Mouse (Mus musculus): ENCODE data around the gene Siglecg. TPM values are rescaled to one million over a fixed set of nuclear protein-coding genes. Genes with fewer than 3 reads are reported as not detected.

Gene Siglecg
- polyA plus RNA-seq, 1 experiment from 2014 or later: 0.07 TPM

DNA sequence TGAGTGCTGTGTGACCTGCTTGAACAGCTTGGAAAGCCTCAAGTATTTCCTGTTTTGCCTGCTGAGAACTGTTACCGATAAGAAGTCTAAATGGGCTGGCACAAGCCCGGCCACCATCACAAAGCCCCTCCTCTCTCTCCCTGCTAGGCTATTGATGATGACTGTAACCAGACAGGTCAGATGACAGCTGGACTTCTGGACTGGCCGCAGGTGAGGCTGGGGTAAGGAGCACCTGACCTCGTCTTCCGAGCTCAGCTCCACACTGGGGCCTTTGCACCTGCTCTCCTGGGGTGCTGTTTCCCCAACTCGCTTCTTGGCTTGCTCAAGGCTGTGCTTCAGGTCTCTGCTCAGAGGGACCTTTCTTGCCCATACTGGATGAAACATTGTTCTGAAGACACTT lies 46.4 kb downstream of the Siglecg start:
- Histone ChIP-seq H3K4me2 (ENCODE audit: low read depth, low read length) (no peak overlapping the region), H3K27me3 (ENCODE audit: control insufficient read depth, insufficient read depth, low read length) (no peaks in the 10 kb centered on the region), H3K36me3 (replicated peaks; ENCODE audit: control insufficient read depth, insufficient read depth, low read depth, low read length) (peaks cover 4% of the 10 kb centered on the region; the same call in 1 of the 2 replicates)

DNA sequence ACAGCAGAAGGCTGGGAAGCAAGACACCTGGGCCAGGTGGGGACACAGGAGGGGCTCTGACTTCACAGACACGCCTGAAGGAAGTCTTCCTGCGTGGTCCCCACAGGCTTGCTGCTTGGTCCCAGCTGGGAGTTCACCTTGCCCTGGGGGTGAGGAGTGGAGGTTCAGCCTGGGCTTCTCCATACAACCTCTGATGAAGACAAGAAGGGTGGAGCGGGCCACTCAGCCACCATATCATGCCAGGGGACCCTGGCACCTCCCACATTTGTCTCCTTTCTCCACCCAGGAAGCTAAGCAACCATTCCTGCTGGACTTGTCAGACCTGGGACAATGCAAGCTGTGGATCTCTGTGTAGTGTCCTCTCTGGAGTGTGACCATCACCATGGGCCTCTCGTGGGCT lies 54.8 kb downstream of the Siglecg start, which contains the start of gene Vsig10l:
Gene Vsig10l (plus strand): TSS at position 301 of the 400 bp plus-strand sequence.
- ATAC-seq (replicated peaks; ENCODE audit: insufficient number of reproducible peaks, low FRiP score, low TSS enrichment, low read depth) (no peak), DNase-seq (ENCODE audit: low spot score) (no peak)
- Histone ChIP-seq H3K9me3 (replicated peaks; ENCODE audit: control insufficient read depth, low read length) (no peaks in the 10 kb centered on the region), H3K4me3 (ENCODE audit: low read depth, low read length) (no peak within 1 kb of the TSS), H3K4me2 (ENCODE audit: low read depth, low read length) (no peak within 1 kb of the TSS), H3K9ac (replicated peaks; ENCODE audit: low read length) (no peak within 1 kb of the TSS), H3K27me3 (ENCODE audit: control insufficient read depth, insufficient read depth, low read length) (no peaks in the 10 kb centered on the region; the same call in 1 of the 2 replicates), H3K36me3 (replicated peaks; ENCODE audit: control insufficient read depth, insufficient read depth, low read depth, low read length) (no peaks in the 10 kb centered on the region), H3K4me1 (ENCODE audit: control insufficient read depth, insufficient read depth, low read length) (no peaks in the 10 kb centered on the region), H3K27ac (replicated peaks; ENCODE audit: low read depth, low read length) (no peak within 1 kb of the TSS)
- WGBS: 73% methylated on average over 4 of the region's 4 CpGs

More for the DNA sequence above, 46.4 kb downstream of the Siglecg start:
- ATAC-seq (replicated peaks; ENCODE audit: insufficient number of reproducible peaks, low FRiP score, low TSS enrichment, low read depth): no peak
- Histone ChIP-seq H3K9ac (replicated peaks; ENCODE audit: low read length) (no peak overlapping the region), H3K27ac (replicated peaks; ENCODE audit: low read depth, low read length) (no peak overlapping the region), H3K4me3 (ENCODE audit: low read depth, low read length) (no peak overlapping the region), H3K4me1 (ENCODE audit: control insufficient read depth, insufficient read depth, low read length) (no peaks in the 10 kb centered on the region), H3K9me3 (replicated peaks; ENCODE audit: control insufficient read depth, low read length) (no peaks in the 10 kb centered on the region)
- 93% methylated on average over 6 of the region's 6 CpGs for WGBS
- no peak for DNase-seq (ENCODE audit: low spot score)

DNA sequence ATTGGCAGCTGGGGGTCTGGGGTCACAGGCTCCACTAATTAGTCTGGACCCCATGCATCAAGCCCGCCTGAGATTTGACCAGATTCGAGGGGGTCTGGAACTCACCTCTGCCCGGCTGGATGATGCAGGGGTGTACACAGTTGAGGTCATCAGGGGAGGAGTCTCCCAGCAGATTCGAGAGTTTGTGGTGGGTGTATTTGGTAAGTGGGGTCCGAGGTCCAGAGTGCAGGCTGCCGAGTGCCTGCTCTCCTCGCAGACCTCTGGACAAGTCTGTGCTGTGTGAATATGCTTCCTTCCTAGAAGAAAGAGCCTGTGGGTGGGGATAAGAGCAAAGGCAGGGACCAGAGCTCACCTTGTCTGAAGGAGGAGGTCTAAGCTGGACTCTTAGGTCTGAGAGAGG lies 56.0 kb downstream of the Siglecg start:
- WGBS: 84% methylated on average over 7 of the region's 7 CpGs
- Histone ChIP-seq H3K27me3 (ENCODE audit: control insufficient read depth, insufficient read depth, low read length) (no peaks in the 10 kb centered on the region; the same call in 1 of the 2 replicates), H3K9me3 (replicated peaks; ENCODE audit: control insufficient read depth, low read length) (no peaks in the 10 kb centered on the region), H3K4me3 (ENCODE audit: low read depth, low read length) (no peak overlapping the region), H3K36me3 (replicated peaks; ENCODE audit: control insufficient read depth, insufficient read depth, low read depth, low read length) (no peaks in the 10 kb centered on the region), H3K9ac (replicated peaks; ENCODE audit: low read length) (no peak overlapping the region), H3K4me1 (ENCODE audit: control insufficient read depth, insufficient read depth, low read length) (no peaks in the 10 kb centered on the region), H3K27ac (replicated peaks; ENCODE audit: low read depth, low read length) (no peak overlapping the region), H3K4me2 (ENCODE audit: low read depth, low read length) (no peak overlapping the region)
- DNase-seq (ENCODE audit: low spot score) (no peak), ATAC-seq (replicated peaks; ENCODE audit: insufficient number of reproducible peaks, low FRiP score, low TSS enrichment, low read depth) (no peak)

GRCm38 (mm10) chr7:43464864-43465343 lies 56.9 kb downstream of the Siglecg start:
- Histone ChIP-seq H3K9me3 (replicated peaks; ENCODE audit: control insufficient read depth, low read length) (no peaks in the 10 kb centered on the region), H3K9ac (replicated peaks; ENCODE audit: low read length) (peak overlapping the region; percentile 50), H3K4me2 (ENCODE audit: low read depth, low read length) (peak overlapping the region; percentile 78), H3K27ac (replicated peaks; ENCODE audit: low read depth, low read length) (no peak overlapping the region), H3K36me3 (replicated peaks; ENCODE audit: control insufficient read depth, insufficient read depth, low read depth, low read length) (no peaks in the 10 kb centered on the region), H3K4me3 (ENCODE audit: low read depth, low read length) (peak overlapping the region; percentile 38), H3K4me1 (ENCODE audit: control insufficient read depth, insufficient read depth, low read length) (no peaks in the 10 kb centered on the region), H3K27me3 (ENCODE audit: control insufficient read depth, insufficient read depth, low read length) (no peaks in the 10 kb centered on the region; the same call in 1 of the 2 replicates)
- peak; percentile 63 for DNase-seq (ENCODE audit: low spot score)
- 10% methylated on average over 34 of the region's 35 CpGs for WGBS
- ATAC-seq (replicated peaks; ENCODE audit: insufficient number of reproducible peaks, low FRiP score, low TSS enrichment, low read depth): no peak

DNA sequence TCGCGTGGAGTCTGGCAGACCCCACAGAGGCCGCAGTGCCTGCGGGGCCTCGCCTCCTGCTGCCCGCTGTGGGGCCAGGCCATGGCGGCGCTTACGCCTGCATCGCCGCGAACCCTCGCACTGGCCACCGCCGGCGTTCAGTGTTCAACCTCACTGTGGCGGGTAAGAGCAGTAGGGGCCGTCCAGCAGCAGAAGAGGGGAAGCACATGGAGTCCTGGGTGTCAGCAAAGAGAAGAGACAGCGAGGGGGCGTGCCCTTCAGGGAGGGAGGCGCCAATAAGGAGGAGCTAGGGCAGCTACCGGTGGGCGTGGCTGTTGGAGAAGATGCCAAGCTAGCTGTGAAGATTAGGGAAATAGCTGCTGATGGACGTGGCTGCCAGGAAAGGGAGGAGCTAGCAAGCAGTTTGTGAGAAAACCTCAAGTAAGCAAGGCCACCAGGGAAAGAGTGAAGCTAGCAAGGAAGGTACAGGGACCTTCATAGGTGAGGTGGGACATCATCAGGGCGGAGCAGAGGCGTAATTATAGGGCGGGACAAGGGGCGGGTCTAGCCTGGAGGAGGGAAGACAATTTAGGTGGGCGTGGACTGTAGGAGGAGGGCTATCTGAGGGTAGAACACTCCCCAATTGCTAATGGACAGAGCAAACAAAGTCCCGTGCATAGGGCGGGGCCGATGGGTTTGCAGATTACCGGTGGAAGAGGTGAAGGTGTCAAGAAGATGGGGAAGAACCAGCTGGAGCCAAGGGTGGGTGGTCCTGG lies 57.5 kb downstream of the Siglecg start:
- H3K27ac ChIP-seq (replicated peaks; ENCODE audit: low read depth, low read length): no peak overlapping the region

GRCm38 (mm10) chr7:43466099-43466694 lies 58.2 kb downstream of the Siglecg start:
- Histone ChIP-seq H3K4me1 (ENCODE audit: control insufficient read depth, insufficient read depth, low read length) (no peaks in the 10 kb centered on the region), H3K27ac (replicated peaks; ENCODE audit: low read depth, low read length) (no peak overlapping the region), H3K9me3 (replicated peaks; ENCODE audit: control insufficient read depth, low read length) (no peaks in the 10 kb centered on the region), H3K9ac (replicated peaks; ENCODE audit: low read length) (peak overlapping the region; percentile 46), H3K27me3 (ENCODE audit: control insufficient read depth, insufficient read depth, low read length) (no peaks in the 10 kb centered on the region; the same call in 1 of the 2 replicates), H3K36me3 (replicated peaks; ENCODE audit: control insufficient read depth, insufficient read depth, low read depth, low read length) (no peaks in the 10 kb centered on the region), H3K4me3 (ENCODE audit: low read depth, low read length) (peak overlapping the region; percentile 38), H3K4me2 (ENCODE audit: low read depth, low read length) (peak overlapping the region; percentile 78)
- ATAC-seq (replicated peaks; ENCODE audit: insufficient number of reproducible peaks, low FRiP score, low TSS enrichment, low read depth) (peak; percentile 70), DNase-seq (ENCODE audit: low spot score) (peak; percentile 80)
- 1% methylated on average over 32 of the region's 33 CpGs for WGBS

More for the DNA sequence above, 57.5 kb downstream of the Siglecg start:
- WGBS: under 1% methylated on average over 33 of the region's 33 CpGs
- Histone ChIP-seq H3K36me3 (replicated peaks; ENCODE audit: control insufficient read depth, insufficient read depth, low read depth, low read length) (no peaks in the 10 kb centered on the region), H3K4me3 (ENCODE audit: low read depth, low read length) (peak overlapping the region; percentile 38), H3K4me1 (ENCODE audit: control insufficient read depth, insufficient read depth, low read length) (no peaks in the 10 kb centered on the region), H3K9ac (replicated peaks; ENCODE audit: low read length) (peak overlapping the region; percentile 50), H3K4me2 (ENCODE audit: low read depth, low read length) (peak overlapping the region; percentile 78), H3K9me3 (replicated peaks; ENCODE audit: control insufficient read depth, low read length) (no peaks in the 10 kb centered on the region), H3K27me3 (ENCODE audit: control insufficient read depth, insufficient read depth, low read length) (no peaks in the 10 kb centered on the region; the same call in 1 of the 2 replicates)
- peak; percentile 73 for ATAC-seq (replicated peaks; ENCODE audit: insufficient number of reproducible peaks, low FRiP score, low TSS enrichment, low read depth)
- peak; percentile 82 for DNase-seq (ENCODE audit: low spot score)
